Mouse (Mus musculus): ENCODE results near the gene Dcaf12.

DNA sequence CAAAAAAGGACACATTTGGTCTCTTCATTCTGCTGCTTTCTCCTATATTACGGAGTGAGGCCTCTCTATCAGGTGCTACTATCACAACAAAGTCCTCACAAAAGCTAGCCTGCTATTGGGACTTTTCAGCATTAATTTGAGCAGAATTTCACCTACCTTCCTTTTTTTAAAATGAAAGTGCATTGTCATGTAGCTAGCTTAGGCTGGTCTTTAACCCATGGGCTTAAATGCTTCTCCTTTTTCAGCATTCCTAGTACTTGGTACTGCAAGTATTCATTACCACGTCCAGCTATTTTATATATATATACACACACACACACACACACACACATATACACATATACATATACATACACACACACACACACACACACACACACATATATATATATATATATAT lies 44.0 kb upstream of the Dcaf12 start:
- no peak for TF ChIP-seq GATA1 (IDR thresholded peaks at IDR 0.05; ENCODE audit: borderline replicate concordance, low read length)
- TF ChIP-seq FLI1 (IDR thresholded peaks at IDR 0.05; ENCODE audit: low read length), result no peak
